Mouse (Mus musculus): Measurements from ENCODE around the gene Fignl1.

The Fignl1 gene

DNA sequence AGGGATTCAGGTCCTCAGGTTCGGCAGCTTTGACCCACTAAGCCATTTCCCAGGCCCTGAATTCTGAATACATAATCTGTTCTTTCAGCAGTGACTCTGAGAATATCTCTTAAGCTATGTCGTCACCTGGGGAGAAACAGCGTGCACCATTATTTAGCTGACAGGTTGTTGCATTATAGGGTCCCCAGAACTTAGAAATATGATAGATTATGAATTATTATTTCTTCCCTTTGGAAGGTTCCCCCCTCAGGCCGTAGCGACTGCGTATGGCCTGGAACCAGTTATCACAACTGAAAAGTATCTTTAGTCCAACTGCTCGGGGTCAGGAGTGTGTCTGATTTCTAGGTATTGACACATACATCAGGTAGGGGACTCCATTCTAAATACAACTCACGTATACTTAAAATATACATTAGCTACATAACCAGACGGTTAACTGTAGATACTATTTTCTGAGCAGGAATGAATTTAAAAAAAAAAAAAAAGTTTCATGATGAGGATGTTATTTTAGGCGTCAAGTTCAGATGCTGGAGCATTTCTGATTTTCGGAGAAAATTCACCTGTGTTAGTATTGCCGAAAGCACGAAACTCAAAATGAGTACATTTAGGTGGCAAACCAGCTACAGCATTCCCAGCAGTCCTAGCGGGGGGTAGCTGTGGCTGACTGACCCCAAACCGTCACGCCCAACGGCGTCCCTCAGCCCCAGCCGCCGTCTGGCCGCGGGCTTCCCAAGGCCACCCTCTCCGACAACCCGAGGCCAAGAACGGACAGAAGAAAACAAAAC is 535 bp downstream of the Fignl1 start:
- DNase-seq, result no peak

- no peak for DNase-seq
These were observed 2.8 kb downstream of the Fignl1 start for GRCm38 (mm10) chr11:11805951-11806350.

GRCm38 (mm10) chr11:11804421-11804820 is 4.3 kb downstream of the Fignl1 start:
- DNase-seq, result no peak

- DNase-seq, result no peak
These were observed 7.7 kb downstream of the Fignl1 start for GRCm38 (mm10) chr11:11801067-11801466.

- DNase-seq, result no peak
These were observed 8.5 kb downstream of the Fignl1 start for GRCm38 (mm10) chr11:11800304-11800703.

DNA sequence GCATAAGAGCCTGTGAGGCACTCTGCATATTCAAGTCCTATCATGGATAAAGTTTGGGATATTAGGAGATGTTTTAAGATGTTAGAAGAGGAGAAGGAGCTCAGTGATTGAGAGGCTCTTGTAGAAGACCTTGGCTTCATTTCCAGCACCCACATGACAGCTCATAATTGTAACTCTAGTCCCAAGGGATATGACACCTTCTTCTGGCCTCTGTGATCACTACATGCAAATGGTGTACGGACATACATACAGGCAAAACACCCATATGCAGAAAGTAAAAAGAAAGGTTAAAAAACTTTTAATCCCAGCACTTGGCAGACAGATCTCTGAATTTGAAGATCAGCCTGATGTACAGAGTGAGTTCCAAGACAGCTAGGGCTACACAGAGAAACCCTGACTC is 10.1 kb downstream of the Fignl1 start:
- DNase-seq, result no peak

- no peak for DNase-seq
These were observed 14.1 kb downstream of the Fignl1 start for GRCm38 (mm10) chr11:11794626-11795025.

DNA sequence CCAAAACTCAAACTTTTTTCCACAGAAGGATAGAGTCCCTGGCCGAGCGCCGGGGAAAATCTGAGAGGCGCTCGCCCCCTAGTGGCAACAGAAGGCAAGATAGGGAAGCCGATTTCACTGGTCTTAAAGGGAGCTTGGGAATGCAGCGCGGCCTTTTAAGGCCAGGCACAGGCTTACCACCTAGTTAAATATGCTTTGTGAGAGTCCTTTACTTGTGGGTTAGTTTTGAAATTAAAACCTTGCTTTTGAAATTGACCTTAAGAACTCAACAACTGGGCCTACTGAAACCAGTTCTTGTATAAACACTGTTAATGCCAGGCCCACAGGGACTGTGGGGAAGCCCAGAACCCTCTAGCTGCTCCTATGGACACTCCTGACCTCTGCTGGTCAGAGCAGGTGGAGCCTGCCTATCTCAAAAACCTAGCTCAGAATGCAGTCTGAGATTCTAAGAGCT is 20.2 kb downstream of the Fignl1 start:
- DNase-seq, result peak; percentile 80 to 85

DNA sequence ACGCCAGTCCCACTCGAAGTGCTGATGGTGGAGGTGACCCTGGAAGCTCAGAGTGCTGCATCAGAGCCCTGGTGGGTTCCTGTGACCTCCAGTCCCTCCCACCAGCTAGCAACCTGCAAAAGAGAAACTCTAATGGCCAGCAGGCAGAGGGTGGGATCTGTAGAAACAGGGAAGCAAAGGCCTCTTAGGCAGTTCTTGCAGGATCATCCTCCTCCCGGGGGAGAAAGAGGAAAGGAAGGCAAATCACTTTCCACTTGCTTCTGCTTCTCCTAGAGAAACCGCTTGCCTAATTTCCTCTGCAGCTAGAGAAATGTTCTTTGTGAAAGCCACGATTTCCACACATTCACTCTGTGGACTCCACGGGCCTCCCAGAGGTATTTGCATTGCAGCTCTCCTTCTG is 23.3 kb downstream of the Fignl1 start:
- no peak for DNase-seq

DNA sequence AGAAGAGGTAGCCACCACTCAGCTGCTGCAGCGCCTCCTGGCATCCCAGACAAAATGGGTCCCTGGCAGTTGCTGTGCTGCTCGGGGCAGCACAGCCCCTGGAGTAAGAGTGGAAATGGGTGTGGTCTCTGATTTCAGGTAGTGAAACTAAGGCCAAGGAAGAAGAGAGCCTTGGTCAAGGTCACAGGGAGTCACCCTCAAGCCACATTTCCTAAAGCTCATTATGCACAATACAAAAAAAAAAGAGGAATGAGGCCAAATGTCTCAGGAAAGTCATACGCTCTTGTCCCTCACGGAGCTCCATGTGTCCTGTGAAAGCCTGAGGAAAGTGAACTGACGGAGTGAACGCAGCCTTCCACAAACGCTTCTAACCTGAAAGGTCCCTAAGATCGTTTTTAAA is 27.0 kb downstream of the Fignl1 start:
- DNase-seq, result no peak

DNA sequence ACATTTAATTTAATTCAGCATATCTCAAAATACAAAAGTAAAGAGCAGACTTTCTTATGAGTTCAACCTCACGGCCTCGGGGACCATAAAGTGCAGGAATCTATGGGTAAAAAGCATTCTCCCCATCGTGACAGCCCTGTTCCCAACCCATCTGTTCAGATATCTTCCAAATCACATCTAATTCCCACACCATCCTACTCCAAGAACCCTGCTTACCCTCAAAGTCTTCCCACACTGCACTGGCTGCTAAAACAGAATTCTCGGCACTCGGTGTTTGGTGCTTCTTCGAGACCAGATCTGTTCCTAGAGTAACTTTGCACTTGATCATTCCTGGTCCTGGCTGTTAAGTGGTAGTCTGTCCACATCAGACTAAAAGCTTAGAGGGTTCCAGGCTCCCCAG is 30.4 kb downstream of the Fignl1 start:
- DNase-seq, result no peak

DNA sequence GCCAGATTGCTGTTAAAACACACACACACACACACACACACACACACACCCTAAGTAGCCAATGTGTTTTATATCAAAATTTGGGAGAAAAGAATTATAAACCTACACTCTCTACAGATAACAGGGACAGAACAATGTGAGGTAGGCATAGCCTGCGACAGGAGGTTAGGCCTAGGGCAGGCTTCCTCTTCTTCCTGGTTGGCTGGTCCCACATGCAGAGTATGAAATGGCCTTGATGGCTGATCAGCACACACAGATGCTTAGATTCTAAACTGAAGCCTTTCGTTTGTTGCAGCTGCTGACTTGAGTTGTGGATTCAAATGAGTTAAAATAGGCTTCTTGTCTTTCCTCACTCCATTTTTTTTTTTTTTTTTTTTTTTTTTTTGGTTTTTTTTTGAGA is 31.0 kb downstream of the Fignl1 start:
- no peak for DNase-seq

DNA sequence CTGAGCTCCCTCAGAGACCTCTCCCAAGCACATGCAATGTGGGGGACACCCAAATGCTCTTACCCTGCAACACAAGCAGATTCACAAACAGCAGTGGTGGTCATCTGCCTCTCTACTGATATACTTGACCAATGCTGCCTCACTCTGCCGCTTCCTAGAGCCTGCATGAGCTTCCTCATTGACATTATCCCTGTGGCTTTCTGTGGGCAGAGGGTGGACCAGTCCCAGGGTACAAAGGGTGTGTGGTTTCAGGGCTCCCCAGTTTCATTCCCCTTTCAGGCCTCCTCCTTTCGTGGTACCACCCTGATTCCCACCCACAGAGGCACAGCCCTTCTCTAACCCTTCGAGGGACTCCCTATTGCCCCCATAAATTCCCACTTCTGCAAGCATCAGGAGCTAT is 31.5 kb downstream of the Fignl1 start:
- no peak for DNase-seq

- DNase-seq, result no peak
These were observed 32.0 kb downstream of the Fignl1 start for GRCm38 (mm10) chr11:11776822-11777174.

DNA sequence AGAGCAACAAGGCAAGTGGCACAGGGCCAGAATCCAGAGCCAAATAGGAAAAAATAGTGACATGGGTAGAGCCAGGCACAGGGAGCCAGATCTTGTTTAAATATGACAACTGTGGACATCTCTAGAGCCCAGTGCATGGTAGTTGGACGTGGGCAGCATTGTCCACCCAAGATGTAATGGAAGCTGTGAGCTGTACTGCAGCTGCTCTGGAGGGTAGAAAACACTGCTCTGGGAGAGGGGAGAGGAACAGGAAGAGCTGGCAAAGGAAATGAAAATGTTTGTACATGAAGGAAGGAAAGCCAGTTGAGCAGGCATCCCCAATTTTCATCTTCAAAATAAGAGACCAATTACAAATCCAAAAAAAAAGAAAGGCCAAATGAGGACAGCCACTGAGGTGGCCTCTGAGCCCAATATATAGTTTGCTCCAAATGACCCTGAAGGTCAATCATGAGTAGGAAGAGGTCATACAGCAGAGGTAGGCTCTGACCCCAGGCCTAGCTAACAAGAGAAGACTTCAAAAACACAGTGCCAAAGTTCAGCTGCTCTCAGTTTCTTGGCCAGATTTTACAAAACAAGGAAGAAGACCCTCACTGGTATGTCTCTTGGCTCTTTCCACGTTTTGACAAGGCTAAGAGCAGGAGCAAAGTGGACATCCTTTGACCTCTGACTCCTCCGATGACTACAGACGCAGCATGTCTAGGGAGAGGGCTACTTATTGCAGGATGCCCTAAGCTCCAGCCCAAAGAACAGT is 32.5 kb downstream of the Fignl1 start:
- no peak for DNase-seq

- DNase-seq, result no peak
These were observed 33.9 kb downstream of the Fignl1 start for GRCm38 (mm10) chr11:11774893-11775292.

- DNase-seq, result no peak
These were observed 34.4 kb downstream of the Fignl1 start for GRCm38 (mm10) chr11:11774384-11774783.

GRCm38 (mm10) chr11:11772196-11772595 is 36.6 kb downstream of the Fignl1 start:
- DNase-seq, result no peak

- no peak for DNase-seq
These were observed 38.1 kb downstream of the Fignl1 start for GRCm38 (mm10) chr11:11770691-11771090.

DNA sequence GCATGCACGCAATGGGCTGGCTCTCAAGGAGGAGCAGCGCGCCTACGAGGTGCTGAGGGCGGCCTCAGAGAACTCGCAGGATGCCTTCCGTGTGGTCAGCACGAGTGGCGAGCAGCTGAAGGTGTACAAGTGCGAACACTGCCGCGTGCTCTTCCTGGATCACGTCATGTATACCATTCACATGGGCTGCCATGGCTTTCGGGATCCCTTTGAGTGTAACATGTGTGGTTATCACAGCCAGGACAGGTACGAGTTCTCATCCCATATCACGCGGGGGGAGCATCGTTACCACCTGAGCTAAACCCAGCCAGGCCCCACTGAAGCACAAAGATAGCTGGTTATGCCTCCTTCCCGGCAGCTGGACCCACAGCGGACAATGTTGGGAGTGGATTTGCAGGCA is 39.5 kb downstream of the Fignl1 start:
- DNase-seq, result no peak

DNA sequence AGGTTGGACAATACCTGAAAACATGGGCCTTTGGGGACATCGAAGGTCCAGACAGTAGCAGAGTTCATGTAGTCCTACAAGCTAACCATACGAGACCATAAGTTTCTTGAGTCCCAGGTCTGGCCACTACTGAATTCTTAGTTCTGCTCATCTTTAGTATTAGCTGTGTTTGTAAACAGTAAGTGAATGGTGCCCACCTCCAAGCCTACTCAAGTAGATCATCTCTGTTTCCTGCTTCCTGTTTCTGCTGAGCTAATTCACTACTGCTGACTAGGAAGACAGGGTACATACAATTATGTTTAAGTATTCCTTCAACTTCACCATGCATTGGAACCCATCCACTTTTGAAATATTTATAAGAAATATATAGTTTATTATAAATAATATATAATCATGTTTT is 40.7 kb downstream of the Fignl1 start:
- DNase-seq, result no peak

- no peak for DNase-seq
These were observed 42.0 kb downstream of the Fignl1 start for GRCm38 (mm10) chr11:11766736-11767135.

- no peak for DNase-seq
These were observed 42.7 kb downstream of the Fignl1 start for GRCm38 (mm10) chr11:11766105-11766504.

GRCm38 (mm10) chr11:11765414-11765813 is 43.3 kb downstream of the Fignl1 start:
- no peak for DNase-seq
